Mouse (Mus musculus) kidney, embryonic 14.5 days (tissue): ENCODE measurements around the gene Eps15. TPM values are rescaled to one million over a fixed set of nuclear protein-coding genes. Genes with fewer than 3 reads are reported as not detected.

Experiments
- ATAC-seq: fragments of 200-750 bp; cut with Nextera tagmentation; 2 replicates; pipeline ENCODE4 v1.8.0; 2017; ENCODE audit warnings: moderate number of reproducible peaks, mild to moderate bottlenecking, moderate TSS enrichment, moderate library complexity; ENCODE audit not compliant: low FRiP score, low TSS enrichment
- H3K27ac ChIP-seq: fragments of 300-500 bp; sonication (generic); 2 replicates; pipeline ENCODE4 v1.5.1; 2014; ENCODE audit warnings: low read depth, mild to moderate bottlenecking, low read length, moderate library complexity, mixed read lengths
- H3K27me3 ChIP-seq: fragments of 300-500 bp; sonication (generic); 2 replicates; pipeline ENCODE4 v1.6.1; 2014; ENCODE audit warnings: mild to moderate bottlenecking, low read length; ENCODE audit not compliant: control insufficient read depth, insufficient read depth
- H3K36me3 ChIP-seq: fragments of 300-500 bp; sonication (generic); 2 replicates; pipeline ENCODE4 v1.6.1; 2014; ENCODE audit warnings: low read length, mixed read lengths; ENCODE audit not compliant: control insufficient read depth, insufficient read depth
- H3K4me1 ChIP-seq: fragments of 300-500 bp; sonication (generic); 2 replicates; pipeline ENCODE4 v1.6.1; 2014; ENCODE audit warnings: low read length, mixed read lengths; ENCODE audit not compliant: control insufficient read depth, insufficient read depth
- H3K4me2 ChIP-seq: fragments of 300-500 bp; sonication (generic); replicated peaks from 2 replicates; pipeline ENCODE4 v1.6.1; 2014; ENCODE audit warnings: low read depth, mild to moderate bottlenecking, low read length
- H3K4me3 ChIP-seq: fragments of 300-500 bp; sonication (generic); 2 replicates; pipeline ENCODE4 v1.5.1; 2014; ENCODE audit warnings: mild to moderate bottlenecking, low read length
- H3K9ac ChIP-seq: fragments of 300-500 bp; sonication (generic); 2 replicates; pipeline ENCODE4 v1.6.1; 2014; ENCODE audit warnings: low read depth, mild to moderate bottlenecking, low read length, moderate library complexity
- H3K9me3 ChIP-seq: fragments of 300-500 bp; sonication (generic); 2 replicates; pipeline ENCODE4 v1.6.1; 2016; ENCODE audit warnings: low read length; ENCODE audit not compliant: control insufficient read depth
- WGBS: fragments of 180-500 bp; shearing (Covaris S2); extraction: QIAGEN DNeasy Blood & Tissue Kit; methylation state at CpG from one replicate; pipeline ENCODE4 v1.1.7; 2014; 5-methylcytosine and 5-hydroxymethylcytosine counted together
- polyA plus RNA-seq: library from polyadenylated mRNA; unstranded; fragments of >200 nt; fragmentation: Nextera tagmentation; extraction: Ambion mirVana; gene quantifications from 2 replicates; pipeline ENCODE4 v1.2.1, GENCODE M21; 2014

Eps15 gene
- polyA plus RNA-seq, 1 experiment from 2014 or later: 41.6 TPM

DNA sequence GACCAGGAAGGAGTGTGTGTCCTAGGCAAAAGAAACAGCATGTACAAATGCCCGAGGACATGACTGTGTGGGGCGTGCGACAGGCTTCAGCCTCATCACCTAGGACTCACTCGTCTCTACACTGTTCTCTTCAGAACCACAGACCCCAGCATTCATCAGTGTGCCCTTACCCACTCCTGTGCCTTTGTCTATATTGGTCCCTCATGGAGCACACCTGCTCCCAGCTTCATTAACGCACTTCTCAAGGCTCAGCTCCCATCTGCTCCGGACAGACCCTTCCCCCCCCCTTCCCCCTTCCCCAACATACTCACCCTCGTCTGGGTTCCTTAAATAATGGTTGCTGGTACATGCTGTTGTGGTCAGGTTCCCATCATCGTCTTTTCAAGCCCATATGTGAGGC lies 125.3 kb downstream of the Eps15 start:
- Histone ChIP-seq H3K4me2 (0 out of 2 replicates have a peak overlapping the region, but pooled peaks have one; percentile 99), H3K4me3 (no peak overlapping the region), H3K9me3 (no peaks in the 10 kb centered on the region), H3K27ac (no peak overlapping the region), H3K27me3 (no peaks in the 10 kb centered on the region), H3K9ac (no peak overlapping the region), H3K36me3 (no peaks in the 10 kb centered on the region), H3K4me1 (no peaks in the 10 kb centered on the region)
- ATAC-seq: 0 out of 2 replicates have a peak, but pooled peaks have one; percentile 2
- WGBS: 70% methylated on average over 8 of the region's 8 CpGs

DNA sequence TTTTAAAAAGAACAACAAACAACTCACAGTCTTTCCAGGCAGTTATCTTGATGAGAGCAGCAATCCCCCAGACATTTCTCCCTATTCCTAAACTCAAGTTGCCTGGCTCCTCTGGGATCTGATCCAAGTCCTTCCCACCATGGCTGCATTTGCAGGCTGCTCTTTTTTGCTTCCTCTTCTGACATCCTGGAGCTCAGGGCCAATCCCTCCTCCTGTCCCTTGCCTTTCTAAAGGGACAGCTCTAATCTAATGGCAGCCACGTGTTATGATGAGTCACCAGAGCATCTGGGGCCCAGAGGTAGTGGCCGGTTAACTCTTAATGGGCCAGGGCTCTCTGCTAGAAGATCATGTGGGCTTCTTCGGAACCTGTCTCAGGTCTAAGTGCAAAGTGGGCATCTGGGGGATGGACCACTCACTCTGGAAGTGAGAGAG lies 126.0 kb downstream of the Eps15 start:
- ATAC-seq: peak; percentile 70
- H3K27ac ChIP-seq: no peak overlapping the region
- H3K4me1 ChIP-seq: no peaks in the 10 kb centered on the region
- peak overlapping the region; percentile 69; the same call in 1 of the 2 replicates for H3K9ac ChIP-seq
- H3K9me3 ChIP-seq: no peaks in the 10 kb centered on the region
- peak overlapping the region; percentile 99 for H3K4me2 ChIP-seq
- no peaks in the 10 kb centered on the region for H3K27me3 ChIP-seq
- WGBS: 3% methylated on average over 3 of the region's 3 CpGs
- no peaks in the 10 kb centered on the region for H3K36me3 ChIP-seq
- peak overlapping the region; percentile 66 for H3K4me3 ChIP-seq

DNA sequence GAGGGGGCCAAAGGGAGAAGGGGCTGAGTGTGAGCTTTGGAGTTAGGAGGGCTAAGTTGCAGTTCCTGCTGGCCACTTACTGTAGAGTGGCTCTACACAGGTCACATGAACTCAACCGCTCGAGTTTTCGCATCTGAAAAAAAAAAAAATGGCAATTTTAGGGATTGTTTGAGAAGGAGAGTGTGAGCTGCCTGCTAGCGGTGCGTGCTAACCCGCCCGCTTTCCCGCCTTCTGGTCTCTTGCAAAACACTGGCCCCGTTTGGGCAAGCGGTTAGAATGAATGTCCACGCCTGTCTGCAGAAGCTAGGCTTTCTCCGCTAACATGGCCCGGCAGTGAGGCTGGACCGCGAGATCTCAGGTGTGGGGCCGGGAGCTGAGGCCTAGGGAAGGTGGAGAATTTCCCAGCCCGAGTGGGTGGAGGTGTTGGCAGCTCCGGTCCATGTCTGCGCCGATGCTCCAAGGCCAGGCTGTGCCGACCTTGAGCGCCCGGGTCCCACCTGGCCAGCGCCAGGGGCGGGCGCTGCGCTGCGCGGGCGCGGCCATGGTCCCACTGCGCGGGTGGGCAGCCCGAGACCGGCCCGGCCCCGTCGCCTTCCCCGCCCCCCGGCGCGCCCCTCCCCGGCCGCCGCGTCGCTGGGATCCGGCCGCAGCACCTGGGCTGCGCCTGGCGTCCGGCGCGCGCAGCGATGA lies 126.6 kb downstream of the Eps15 start, which contains the start of gene Ttc39a:
TSS of gene Ttc39a (plus strand) at position 138 of the 690 bp plus-strand sequence.
- ATAC-seq: peak; percentile 82
- H3K27ac ChIP-seq: no peak within 1 kb of the TSS
- H3K4me2 ChIP-seq: peak within 1 kb of the TSS; percentile 99
- H3K9ac ChIP-seq: peak within 1 kb of the TSS; percentile 69
- H3K9me3 ChIP-seq: no peaks in the 10 kb centered on the region
- no peaks in the 10 kb centered on the region for H3K27me3 ChIP-seq
- H3K4me1 ChIP-seq: no peaks in the 10 kb centered on the region
- WGBS: under 1% methylated on average over 37 of the region's 56 CpGs
- H3K36me3 ChIP-seq: no peaks in the 10 kb centered on the region
- H3K4me3 ChIP-seq: peak within 1 kb of the TSS; percentile 66

DNA sequence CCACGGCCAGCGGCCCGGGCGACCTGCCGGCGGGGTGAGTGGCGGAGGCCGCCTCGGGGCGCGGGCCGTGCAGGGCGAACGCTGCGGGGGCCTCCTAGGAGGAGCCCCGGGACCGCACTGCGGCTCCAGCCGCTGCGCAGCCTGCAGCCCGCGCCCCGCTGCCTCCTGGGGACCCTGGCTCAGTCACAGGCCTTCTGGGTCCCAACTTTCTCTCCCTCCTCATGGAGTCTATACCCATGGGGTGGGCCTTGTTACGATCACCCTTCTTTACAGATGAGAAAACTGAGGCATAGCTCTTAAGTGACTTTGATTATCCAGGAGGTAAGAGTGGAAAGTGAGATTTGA lies 127.1 kb downstream of the Eps15 start:
- H3K27ac ChIP-seq: no peak overlapping the region
- no peaks in the 10 kb centered on the region for H3K27me3 ChIP-seq
- H3K9me3 ChIP-seq: no peaks in the 10 kb centered on the region
- peak overlapping the region; percentile 66 for H3K4me3 ChIP-seq
- H3K9ac ChIP-seq: peak overlapping the region; percentile 69
- H3K4me1 ChIP-seq: no peaks in the 10 kb centered on the region
- H3K36me3 ChIP-seq: no peaks in the 10 kb centered on the region
- 4% methylated on average over 23 of the region's 24 CpGs for WGBS
- H3K4me2 ChIP-seq: peak overlapping the region; percentile 99
- ATAC-seq: peak; percentile 40; the same call in 1 of the 2 replicates

DNA sequence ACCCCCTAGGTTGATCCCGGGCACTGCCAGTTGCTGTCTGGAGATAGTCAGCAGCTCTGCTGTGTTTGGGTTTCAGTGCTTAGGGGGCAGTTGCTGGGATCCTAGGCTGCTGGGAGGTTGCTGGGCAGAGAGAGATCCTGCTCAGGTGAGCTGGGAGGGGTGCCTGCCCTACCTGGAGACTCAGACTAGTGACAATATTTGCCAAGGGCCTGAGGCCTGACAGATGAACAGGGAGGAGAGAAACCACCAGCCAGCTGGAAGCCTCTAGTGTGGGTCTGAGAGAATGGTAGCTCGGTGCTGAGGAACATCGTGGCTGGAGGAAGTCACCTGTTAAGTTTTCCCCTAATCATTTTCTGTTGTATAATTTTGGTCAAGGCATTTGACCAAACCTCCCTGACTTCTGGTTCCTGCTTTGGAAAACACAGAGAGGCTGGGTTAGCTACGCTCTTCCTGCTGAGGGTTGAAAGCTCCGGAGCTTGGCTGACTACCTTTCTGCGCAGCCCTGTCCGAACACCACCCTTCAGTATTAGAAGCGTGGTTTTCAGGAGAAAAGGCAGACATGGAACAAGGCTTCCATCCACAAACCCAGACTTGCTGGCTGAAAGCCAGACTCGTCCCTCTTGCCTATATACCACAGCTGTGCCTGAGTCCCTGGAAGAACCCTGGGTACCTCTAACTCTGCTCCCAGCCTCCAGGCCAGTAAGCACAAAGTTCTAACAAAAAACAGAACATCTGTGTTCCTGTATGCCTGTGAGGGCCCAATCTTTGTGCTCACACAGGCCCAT lies 127.8 kb downstream of the Eps15 start:
- Histone ChIP-seq H3K9ac (no peak overlapping the region), H3K27me3 (no peaks in the 10 kb centered on the region), H3K9me3 (no peaks in the 10 kb centered on the region), H3K27ac (no peak overlapping the region), H3K4me1 (no peaks in the 10 kb centered on the region), H3K4me2 (no peak overlapping the region), H3K36me3 (no peaks in the 10 kb centered on the region), H3K4me3 (peak overlapping the region; percentile 66; the same call in 1 of the 2 replicates)
- WGBS: 77% methylated on average over 9 of the region's 9 CpGs
- no peak for ATAC-seq

DNA sequence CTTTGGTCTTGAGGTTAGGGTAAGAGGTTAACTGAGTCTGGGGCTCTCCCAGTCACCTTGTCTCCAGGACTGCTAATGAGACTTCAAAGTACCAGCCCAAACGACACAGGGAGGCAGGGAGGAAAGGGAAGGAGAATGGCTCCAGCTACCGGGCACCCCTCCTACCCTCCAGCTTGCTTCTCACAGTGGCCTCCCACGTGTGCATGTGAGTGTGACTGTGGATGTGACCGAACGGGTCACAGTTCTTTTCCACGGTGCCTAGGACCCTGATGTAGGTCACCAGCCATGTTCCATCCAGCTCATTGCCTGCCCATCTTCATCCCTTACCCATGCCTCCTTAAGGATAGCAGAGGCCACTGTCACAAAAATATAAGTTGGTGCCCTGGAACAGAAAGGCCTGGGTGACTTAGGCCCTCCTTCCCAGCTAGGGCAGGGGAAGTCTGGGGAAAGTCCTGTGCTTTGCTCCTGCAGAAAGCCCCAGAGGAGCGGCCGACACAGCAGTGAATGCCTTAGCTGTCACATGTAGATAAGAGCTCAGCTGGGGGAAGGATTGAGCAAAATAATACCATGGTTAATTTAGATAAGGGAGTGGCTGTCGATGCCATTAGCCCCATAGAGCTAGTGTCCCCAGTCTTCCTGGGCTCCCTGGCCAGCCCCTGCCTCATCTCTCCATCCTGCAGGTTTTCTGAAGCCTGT lies 130.8 kb downstream of the Eps15 start:
- Histone ChIP-seq H3K9ac (no peak overlapping the region), H3K27me3 (no peaks in the 10 kb centered on the region), H3K4me1 (no peaks in the 10 kb centered on the region; the same call in 1 of the 2 replicates), H3K9me3 (no peaks in the 10 kb centered on the region), H3K36me3 (no peaks in the 10 kb centered on the region), H3K4me2 (no peak overlapping the region), H3K4me3 (no peak overlapping the region), H3K27ac (no peak overlapping the region)
- no peak for ATAC-seq
- 59% methylated on average over 9 of the region's 9 CpGs for WGBS

DNA sequence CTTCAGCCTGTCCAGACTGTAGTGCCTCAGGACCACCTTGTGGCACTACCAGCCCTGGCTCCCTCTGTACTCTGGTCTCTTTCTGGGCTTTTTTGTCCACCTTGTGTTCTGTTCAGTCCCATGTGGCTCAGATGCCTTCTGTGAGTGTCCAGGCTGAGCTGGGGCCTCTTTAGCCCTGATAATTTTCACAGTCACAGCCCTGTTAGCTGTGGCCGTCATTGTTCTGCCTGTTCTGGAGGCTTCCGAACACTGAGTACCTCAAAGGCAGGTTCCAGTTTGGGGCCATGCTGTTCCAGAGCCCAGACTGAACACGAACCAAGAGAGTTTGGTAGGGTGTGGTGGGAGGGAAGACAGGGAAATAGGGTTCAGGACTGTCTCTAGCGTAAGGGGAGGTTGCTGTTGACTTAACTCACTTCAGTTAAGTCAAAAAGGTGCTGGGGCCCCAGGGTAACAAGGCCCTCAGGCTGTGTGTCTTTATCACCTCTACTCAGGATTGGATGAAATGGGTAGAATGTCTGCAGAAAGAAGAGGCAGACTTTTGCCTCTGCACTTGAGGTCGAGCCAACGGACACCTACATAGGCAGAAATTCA lies 131.4 kb downstream of the Eps15 start:
- no peaks in the 10 kb centered on the region for H3K27me3 ChIP-seq
- H3K4me3 ChIP-seq: no peak overlapping the region
- no peaks in the 10 kb centered on the region for H3K9me3 ChIP-seq
- WGBS: 84% methylated on average over 6 of the region's 6 CpGs
- no peak overlapping the region for H3K4me2 ChIP-seq
- no peak overlapping the region for H3K9ac ChIP-seq
- H3K4me1 ChIP-seq: no peaks in the 10 kb centered on the region; the same call in 1 of the 2 replicates
- H3K27ac ChIP-seq: no peak overlapping the region
- no peak for ATAC-seq
- no peaks in the 10 kb centered on the region for H3K36me3 ChIP-seq

DNA sequence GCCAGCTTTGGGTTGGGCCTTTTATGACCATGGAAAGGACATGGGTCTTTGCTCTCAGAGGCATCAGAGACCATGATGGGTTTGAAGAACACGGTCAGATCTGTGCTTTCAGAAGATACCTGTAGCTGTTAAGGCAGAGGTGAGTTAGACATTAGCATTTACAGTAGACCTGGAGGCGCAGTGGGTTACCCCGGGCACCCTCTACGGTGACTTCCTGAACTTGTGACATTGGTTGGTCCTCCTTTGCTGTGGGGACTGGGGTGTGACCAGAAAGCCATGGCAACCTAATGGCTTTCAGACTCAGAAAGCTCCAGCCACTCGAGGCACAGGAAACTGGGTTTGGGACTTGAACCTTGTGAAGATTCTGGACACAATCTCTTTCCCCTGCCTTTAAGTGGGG lies 132.2 kb downstream of the Eps15 start:
- Histone ChIP-seq H3K36me3 (no peaks in the 10 kb centered on the region), H3K9ac (no peak overlapping the region), H3K9me3 (no peaks in the 10 kb centered on the region), H3K4me1 (no peaks in the 10 kb centered on the region; the same call in 1 of the 2 replicates), H3K27me3 (no peaks in the 10 kb centered on the region), H3K27ac (no peak overlapping the region), H3K4me2 (no peak overlapping the region), H3K4me3 (no peak overlapping the region)
- no peak for ATAC-seq
- 84% methylated on average over 5 of the region's 5 CpGs for WGBS
